9 mouse cellular contexts compared by ENCODE assay signal in genomic region chr14:63054729-63055128, GRCm38 (mm10). TPM values are rescaled to one million over a fixed set of nuclear protein-coding genes. Genes with fewer than 3 reads are reported as not detected.
DNase-seq lines count a peak whose midpoint lies in the region; ATAC-seq and TF ChIP-seq lines count a peak whose summit lies in the region.
"Had no signal": no experiment of that assay in that cellular context is flagged by ENCODE, and none has a peak within 500 bp of the region (broad histone marks: within the 10 kb centered on the region; RNA-seq: fewer than 3 reads in every experiment).

No protein-coding gene starts in this region.

- peak overlapping the region; percentile 91 for H3K27ac ChIP-seq in heart, embryonic 11.5 days (ENCODE audit: low read depth, low read length)
- peak overlapping the region; percentile 48; the same call in 1 of the 2 replicates for H3K27ac ChIP-seq in layer of hippocampus, adult 2 months
- H3K27ac ChIP-seq in midbrain, embryonic 16.5 days (ENCODE audit: low read length): no peak overlapping the region

- H3K36me3 ChIP-seq in C2C12 (ENCODE audit: control insufficient read depth, insufficient read depth): no peaks in the 10 kb centered on the region
- no peaks in the 10 kb centered on the region for H3K36me3 ChIP-seq in heart, embryonic 11.5 days (ENCODE audit: control insufficient read depth, insufficient read depth, low read length)
- H3K36me3 ChIP-seq in midbrain, embryonic 16.5 days (ENCODE audit: control insufficient read depth, insufficient read depth, low read length): no peaks in the 10 kb centered on the region

- 7% methylated on average over 6 of the region's 6 CpGs for WGBS in heart, embryonic 11.5 days (ENCODE audit: insufficient replicate concordance)
- WGBS in midbrain, embryonic 16.5 days: 31% methylated on average over 6 of the region's 6 CpGs

- no peak overlapping the region for H3K4me3 ChIP-seq in C2C12 (ENCODE audit: insufficient read depth, poor library complexity, severe bottlenecking)
- no peak overlapping the region for H3K4me3 ChIP-seq in heart, embryonic 11.5 days (ENCODE audit: low read depth, low read length)
- H3K4me3 ChIP-seq in layer of hippocampus, adult 2 months: no peak overlapping the region
- H3K4me3 ChIP-seq in midbrain, embryonic 16.5 days (ENCODE audit: low read depth, low read length): no peak overlapping the region

- peak overlapping the region; percentile 33 for H3K4me2 ChIP-seq in heart, embryonic 11.5 days
- H3K4me2 ChIP-seq in midbrain, embryonic 16.5 days (ENCODE audit: low read length): no peak overlapping the region

- no peaks in the 10 kb centered on the region for H3K79me3 ChIP-seq in C2C12 (ENCODE audit: low read depth)

- ATAC-seq in heart, embryonic 11.5 days (replicated peaks; ENCODE audit: insufficient number of reproducible peaks, low FRiP score, low TSS enrichment): peak; percentile 96
- no peak for ATAC-seq in midbrain, embryonic 16.5 days

- H3K9ac ChIP-seq in heart, embryonic 11.5 days (ENCODE audit: low read depth, low read length): peak overlapping the region; percentile 43; the same call in 1 of the 2 replicates
- no peak overlapping the region; the same call in 1 of the 2 replicates for H3K9ac ChIP-seq in midbrain, embryonic 16.5 days (ENCODE audit: low read depth, low read length)

- H3K27me3 ChIP-seq in C2C12 (ENCODE audit: control insufficient read depth, insufficient read depth, insufficient read length): no peaks in the 10 kb centered on the region
- no peaks in the 10 kb centered on the region for H3K27me3 ChIP-seq in heart, embryonic 11.5 days (ENCODE audit: control insufficient read depth, insufficient read depth, low read length)
- H3K27me3 ChIP-seq in midbrain, embryonic 16.5 days (ENCODE audit: control insufficient read depth, insufficient read depth, low read depth, low read length): no peaks in the 10 kb centered on the region

- DNase-seq in adrenal gland, adult 18-20 months (ENCODE audit: low spot score in 2 of 2): peak; percentile 36 to 37
- peak; percentile 46 for DNase-seq in embryo, embryonic 9.5 days (ENCODE audit: extremely low spot score)
- DNase-seq in layer of hippocampus, adult 2 months (ENCODE audit: low spot score in 2 of 2): peak; percentile 37 to 49
- peak; percentile 88 for DNase-seq in lung, postnatal 25 days (ENCODE audit: low spot score)
- DNase-seq in thymus, postnatal 10 days (ENCODE audit: low spot score in 2 of 2): no peak

- H3ac ChIP-seq in C2C12 (ENCODE audit: control insufficient read depth, insufficient read length, low read depth): no peak overlapping the region

- H3K79me2 ChIP-seq in C2C12 (ENCODE audit: control insufficient read depth, insufficient read depth): no peaks in the 10 kb centered on the region

- peaks cover 20% of the 10 kb centered on the region for H3K4me1 ChIP-seq in heart, embryonic 11.5 days (ENCODE audit: control insufficient read depth, insufficient read depth, low read length)
- H3K4me1 ChIP-seq in midbrain, embryonic 16.5 days (ENCODE audit: control insufficient read depth, insufficient read depth, low read length): no peaks in the 10 kb centered on the region

- no peaks in the 10 kb centered on the region for H3K9me3 ChIP-seq in heart, embryonic 11.5 days (replicated peaks; ENCODE audit: control insufficient read depth, low read length)
- no peaks in the 10 kb centered on the region; the same call in 1 of the 2 replicates for H3K9me3 ChIP-seq in midbrain, embryonic 16.5 days (replicated peaks; ENCODE audit: control insufficient read depth, low read length, poor library complexity, severe bottlenecking)

- TF ChIP-seq CTCF in C2C12 (IDR thresholded peaks at IDR 0.05; ENCODE audit: control insufficient read depth, insufficient read depth, insufficient read length): peak; percentile 26
- TF ChIP-seq CTCF in layer of hippocampus, adult 2 months (conservative IDR thresholded peaks at IDR 0.05): peak; percentile 47

TF ChIP-seq in C2C12, 6 proteins besides CTCF, POLR2A, EP300 and RAD21:
- TF ChIP-seq MYOD1 (IDR thresholded peaks at IDR 0.05; ENCODE audit: control insufficient read depth, insufficient read length, low read depth) (peak; percentile 19), MYOG (IDR thresholded peaks at IDR 0.05; ENCODE audit: control insufficient read depth, extremely low read depth, insufficient read length) (no peak)

RNA-seq across cellular contexts. Expression of gene Defb30, which starts 5.0 kb away (rescaled TPM):
- not detected for polyA plus RNA-seq in C2C12 (2012; fragmentation: generic; extraction: Trizol)
- total RNA-seq in adrenal gland, adult 18-20 months (2021): not detected
- polyA plus RNA-seq in heart, embryonic 11.5 days (2014; fragmentation: Nextera tagmentation; extraction: Ambion mirVana): not detected in 2 replicates
- total RNA-seq in layer of hippocampus, adult 2 months (2021): not detected
- polyA plus RNA-seq in midbrain, embryonic 16.5 days (2015; fragmentation: Nextera tagmentation; extraction: Ambion mirVana): not detected in 2 replicates
- polyA plus RNA-seq: limb, embryonic 14.5 days had no signal

RNA-seq across cellular contexts. Expression of gene Defb42, which starts 7.9 kb away (rescaled TPM):
- polyA plus RNA-seq in C2C12 (2012; fragmentation: generic; extraction: Trizol): 2.8 TPM
- total RNA-seq in adrenal gland, adult 18-20 months (2021): 1 to 10 TPM in 1 of 2 experiments, under 1 TPM in 1; 0.30 to 1.1 TPM
- polyA plus RNA-seq in heart, embryonic 11.5 days (2014; fragmentation: Nextera tagmentation; extraction: Ambion mirVana): 4.5 and 6.8 TPM in 2 replicates
- under 1 TPM in 1 of 2 experiments, not detected in 1; 0.25 TPM for total RNA-seq in layer of hippocampus, adult 2 months (2021)
- not detected in 2 replicates for polyA plus RNA-seq in midbrain, embryonic 16.5 days (2015; fragmentation: Nextera tagmentation; extraction: Ambion mirVana)

RNA-seq across cellular contexts. Expression of gene Defb43, which starts 43.2 kb away (rescaled TPM):
- polyA plus RNA-seq in C2C12 (2012; fragmentation: generic; extraction: Trizol): not detected
- total RNA-seq in adrenal gland, adult 18-20 months (2021): not detected
- polyA plus RNA-seq in heart, embryonic 11.5 days (2014; fragmentation: Nextera tagmentation; extraction: Ambion mirVana): not detected in 2 replicates
- not detected for total RNA-seq in layer of hippocampus, adult 2 months (2021)
- polyA plus RNA-seq in midbrain, embryonic 16.5 days (2015; fragmentation: Nextera tagmentation; extraction: Ambion mirVana): not detected in 2 replicates
- polyA plus RNA-seq: limb, embryonic 14.5 days had no signal

RNA-seq across cellular contexts. Expression of gene Defb47, which starts 56.9 kb away (rescaled TPM):
- 1.1 TPM for polyA plus RNA-seq in C2C12 (2012; fragmentation: generic; extraction: Trizol)
- not detected for total RNA-seq in adrenal gland, adult 18-20 months (2021)
- polyA plus RNA-seq in heart, embryonic 11.5 days (2014; fragmentation: Nextera tagmentation; extraction: Ambion mirVana): not detected in 2 replicates
- not detected for total RNA-seq in layer of hippocampus, adult 2 months (2021)
- not detected in 2 replicates for polyA plus RNA-seq in midbrain, embryonic 16.5 days (2015; fragmentation: Nextera tagmentation; extraction: Ambion mirVana)
- polyA plus RNA-seq: limb, embryonic 14.5 days had no signal

Comparison
In these comparisons a context has a peak if more than half of its experiments do, and no peak if none do; other contexts are left out.
1. DNase-seq: peak in adrenal gland, adult 18-20 months (2 of 2), embryo, embryonic 9.5 days (single experiment), layer of hippocampus, adult 2 months (2 of 2) and lung, postnatal 25 days (single experiment); none in thymus, postnatal 10 days (0 of 2).